Mouse (Mus musculus) ES-Bruce4 (cell line): ENCODE measurements around the gene Ube2d2b.

Experiments used
- CTCF ChIP-seq: IDR thresholded peaks from one replicate; pipeline ENCODE4 v1.8.1; 2011; ENCODE audit warnings: low read depth, low read length
- EP300 ChIP-seq: IDR thresholded peaks from 2 replicates; pipeline ENCODE4 v1.6.1; 2011; ENCODE audit warnings: low read depth, low read length; ENCODE audit not compliant: insufficient read depth
- POLR2A ChIP-seq: IDR thresholded peaks from one replicate; pipeline ENCODE4 v1.8.1; 2011; ENCODE audit warnings: low read length; ENCODE audit not compliant: insufficient read depth

GRCm38 (mm10) chr5:107822521-107822920, 7.4 kb upstream of the Ube2d2b start:
- TF ChIP-seq POLR2A (no peak), CTCF (no peak), EP300 (no peak)
